Mouse (Mus musculus): ENCODE data around the gene Disp2. TPM values are rescaled to one million over a fixed set of nuclear protein-coding genes. Genes with fewer than 3 reads are reported as not detected.
A peak's percentile ranks its signal among the peaks of the same experiment; 100 is the strongest.

Gene Disp2
- polyA plus RNA-seq, 1 experiment: 227 TPM

- no peak for TF ChIP-seq CTCF (IDR thresholded peaks at IDR 0.05; ENCODE audit: borderline replicate concordance, insufficient read depth, low read depth, low read length)
- TF ChIP-seq POLR2A (IDR thresholded peaks at IDR 0.05; ENCODE audit: borderline replicate concordance, insufficient read depth, low read length): no peak
- Histone ChIP-seq H3K4me1 (ENCODE audit: control insufficient read depth, insufficient read depth, low read length) (no peaks in the 10 kb centered on the region), H3K27ac (ENCODE audit: insufficient read depth, low read length) (no peak overlapping the region), H3K27me3 (ENCODE audit: control insufficient read depth, insufficient read depth, low read length) (no peaks in the 10 kb centered on the region; the same call in 1 of the 2 replicates), H3K4me3 (replicated peaks; ENCODE audit: insufficient read depth, low read depth, low read length) (no peak overlapping the region)
- whole genome bisulfite sequencing: 93% methylated on average over 6 of the region's 6 CpGs
- DNase-seq: no peak
Measured at GRCm38 (mm10) chr2:118834061-118834460, 54.5 kb downstream of the Disp2 start.

DNA sequence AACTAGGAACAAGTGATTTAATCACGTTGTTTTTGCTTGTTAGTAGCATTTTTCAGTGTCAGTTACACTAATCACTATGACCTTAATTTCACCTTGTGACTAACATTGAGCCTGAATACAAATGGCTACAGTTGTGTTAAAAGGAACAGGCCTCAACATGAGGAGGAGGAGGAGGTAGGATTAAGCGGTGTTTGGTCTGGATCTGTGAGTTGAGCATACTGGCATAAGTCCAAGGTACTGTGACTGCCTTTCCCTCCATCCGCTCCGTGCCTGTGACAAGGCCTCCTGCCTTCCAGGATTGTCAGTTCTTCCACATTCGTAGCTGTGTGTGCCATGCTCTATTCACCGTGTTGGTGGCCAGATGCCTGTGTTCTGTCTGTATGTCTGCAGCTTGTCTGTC lies 55.6 kb downstream of the Disp2 start:
- H3K4me3 ChIP-seq (replicated peaks; ENCODE audit: insufficient read depth, low read depth, low read length): no peak overlapping the region
- H3K27me3 ChIP-seq (ENCODE audit: control insufficient read depth, insufficient read depth, low read length): no peaks in the 10 kb centered on the region; the same call in 1 of the 2 replicates
- TF ChIP-seq POLR2A (IDR thresholded peaks at IDR 0.05; ENCODE audit: borderline replicate concordance, insufficient read depth, low read length) (no peak), CTCF (IDR thresholded peaks at IDR 0.05; ENCODE audit: borderline replicate concordance, insufficient read depth, low read depth, low read length) (no peak)
- WGBS: 58% methylated on average over 6 of the region's 6 CpGs
- no peaks in the 10 kb centered on the region for H3K4me1 ChIP-seq (ENCODE audit: control insufficient read depth, insufficient read depth, low read length)
- no peak overlapping the region for H3K27ac ChIP-seq (ENCODE audit: insufficient read depth, low read length)
- DNase-seq: no peak

GRCm38 (mm10) chr2:118838330-118838729 lies 58.8 kb downstream of the Disp2 start:
- no peak overlapping the region for H3K27ac ChIP-seq (ENCODE audit: insufficient read depth, low read length)
- H3K4me1 ChIP-seq (ENCODE audit: control insufficient read depth, insufficient read depth, low read length): no peaks in the 10 kb centered on the region
- no peaks in the 10 kb centered on the region; the same call in 1 of the 2 replicates for H3K27me3 ChIP-seq (ENCODE audit: control insufficient read depth, insufficient read depth, low read length)
- DNase-seq: no peak
- no peak overlapping the region for H3K4me3 ChIP-seq (replicated peaks; ENCODE audit: insufficient read depth, low read depth, low read length)
- TF ChIP-seq POLR2A (IDR thresholded peaks at IDR 0.05; ENCODE audit: borderline replicate concordance, insufficient read depth, low read length): no peak
- TF ChIP-seq CTCF (IDR thresholded peaks at IDR 0.05; ENCODE audit: borderline replicate concordance, insufficient read depth, low read depth, low read length): no peak
- WGBS: 51% methylated on average over 5 of the region's 5 CpGs

- H3K27me3 ChIP-seq (ENCODE audit: control insufficient read depth, insufficient read depth, low read length): no peaks in the 10 kb centered on the region; the same call in 1 of the 2 replicates
- 56% methylated on average over 5 of the region's 5 CpGs for WGBS
- H3K27ac ChIP-seq (ENCODE audit: insufficient read depth, low read length): no peak overlapping the region
Measured at GRCm38 (mm10) chr2:118841186-118841585, 61.7 kb downstream of the Disp2 start.

GRCm38 (mm10) chr2:118841774-118842173 lies 62.3 kb downstream of the Disp2 start:
- TF ChIP-seq CTCF (IDR thresholded peaks at IDR 0.05; ENCODE audit: borderline replicate concordance, insufficient read depth, low read depth, low read length) (no peak), POLR2A (IDR thresholded peaks at IDR 0.05; ENCODE audit: borderline replicate concordance, insufficient read depth, low read length) (no peak)
- Histone ChIP-seq H3K27ac (ENCODE audit: insufficient read depth, low read length) (no peak overlapping the region), H3K4me3 (replicated peaks; ENCODE audit: insufficient read depth, low read depth, low read length) (no peak overlapping the region), H3K27me3 (ENCODE audit: control insufficient read depth, insufficient read depth, low read length) (no peaks in the 10 kb centered on the region; the same call in 1 of the 2 replicates), H3K4me1 (ENCODE audit: control insufficient read depth, insufficient read depth, low read length) (0 out of 2 replicates have a peak, but pooled peaks cover 2% of the 10 kb centered on the region)
- DNase-seq: no peak
- WGBS: 77% methylated on average over 4 of the region's 4 CpGs

More at GRCm38 (mm10) chr2:118841186-118841585, 61.7 kb downstream of the Disp2 start:
- no peak for TF ChIP-seq CTCF (IDR thresholded peaks at IDR 0.05; ENCODE audit: borderline replicate concordance, insufficient read depth, low read depth, low read length)
- TF ChIP-seq POLR2A (IDR thresholded peaks at IDR 0.05; ENCODE audit: borderline replicate concordance, insufficient read depth, low read length): no peak
- Histone ChIP-seq H3K4me3 (replicated peaks; ENCODE audit: insufficient read depth, low read depth, low read length) (no peak overlapping the region), H3K4me1 (ENCODE audit: control insufficient read depth, insufficient read depth, low read length) (0 out of 2 replicates have a peak, but pooled peaks cover under 1% of the 10 kb centered on the region)
- no peak for DNase-seq

DNA sequence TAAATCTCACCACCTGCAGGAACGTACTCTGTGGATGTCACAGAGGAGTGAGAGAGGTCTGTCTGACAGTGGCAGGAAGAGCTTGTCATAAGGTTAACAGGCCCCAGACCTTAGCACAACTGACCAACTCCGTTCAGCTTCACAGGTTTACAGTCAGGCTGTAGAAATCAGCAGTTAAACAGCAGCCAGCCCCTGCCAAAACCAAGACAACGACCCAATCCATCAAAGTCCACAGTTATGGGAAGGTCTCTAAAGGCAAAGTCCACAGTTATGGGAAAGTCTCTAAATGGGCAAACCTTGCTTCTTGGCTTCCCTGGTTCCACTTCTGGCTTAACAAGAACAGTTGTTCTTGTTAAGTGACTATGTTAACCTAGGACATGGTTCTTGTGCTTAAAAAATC lies 64.9 kb downstream of the Disp2 start:
- Histone ChIP-seq H3K4me1 (ENCODE audit: control insufficient read depth, insufficient read depth, low read length) (0 out of 2 replicates have a peak, but pooled peaks cover 2% of the 10 kb centered on the region), H3K27me3 (ENCODE audit: control insufficient read depth, insufficient read depth, low read length) (no peaks in the 10 kb centered on the region), H3K4me3 (replicated peaks; ENCODE audit: insufficient read depth, low read depth, low read length) (no peak overlapping the region), H3K27ac (ENCODE audit: insufficient read depth, low read length) (no peak overlapping the region)
- DNase-seq: no peak
- 89% methylated on average over 3 of the region's 3 CpGs for WGBS
- TF ChIP-seq POLR2A (IDR thresholded peaks at IDR 0.05; ENCODE audit: borderline replicate concordance, insufficient read depth, low read length) (no peak), CTCF (IDR thresholded peaks at IDR 0.05; ENCODE audit: borderline replicate concordance, insufficient read depth, low read depth, low read length) (no peak)

- H3K27ac ChIP-seq (ENCODE audit: insufficient read depth, low read length): no peak overlapping the region
- 0 out of 2 replicates have a peak, but pooled peaks cover 2% of the 10 kb centered on the region for H3K4me1 ChIP-seq (ENCODE audit: control insufficient read depth, insufficient read depth, low read length)
- no peak for TF ChIP-seq CTCF (IDR thresholded peaks at IDR 0.05; ENCODE audit: borderline replicate concordance, insufficient read depth, low read depth, low read length)
- no peak for TF ChIP-seq POLR2A (IDR thresholded peaks at IDR 0.05; ENCODE audit: borderline replicate concordance, insufficient read depth, low read length)
- H3K27me3 ChIP-seq (ENCODE audit: control insufficient read depth, insufficient read depth, low read length): no peaks in the 10 kb centered on the region
- 24% methylated on average over 7 of the region's 7 CpGs for WGBS
- no peak overlapping the region for H3K4me3 ChIP-seq (replicated peaks; ENCODE audit: insufficient read depth, low read depth, low read length)
- DNase-seq: peak; percentile 16 to 33
Measured at GRCm38 (mm10) chr2:118846246-118846645, 66.7 kb downstream of the Disp2 start.

DNA sequence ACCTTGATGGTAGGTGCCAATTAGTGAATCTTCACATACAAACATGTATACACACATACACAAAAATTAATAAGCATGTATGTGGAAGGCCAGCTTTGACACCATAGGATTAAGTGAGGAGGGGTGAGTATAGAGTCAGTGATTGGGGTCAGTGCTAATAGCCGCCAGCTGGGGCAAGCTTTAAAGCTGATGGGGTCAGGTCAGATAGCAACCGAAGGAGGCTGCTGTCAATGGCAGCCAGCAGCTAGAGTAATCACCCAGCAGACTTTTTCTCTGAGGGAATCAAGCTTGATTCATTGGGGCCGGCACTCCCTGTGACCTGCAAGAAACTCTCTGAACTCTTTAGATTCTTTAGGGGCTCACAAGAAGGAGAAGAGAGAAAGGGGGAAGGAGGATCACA lies 72.2 kb downstream of the Disp2 start:
- no peaks in the 10 kb centered on the region for H3K27me3 ChIP-seq (ENCODE audit: control insufficient read depth, insufficient read depth, low read length)
- TF ChIP-seq POLR2A (IDR thresholded peaks at IDR 0.05; ENCODE audit: borderline replicate concordance, insufficient read depth, low read length) (no peak), CTCF (IDR thresholded peaks at IDR 0.05; ENCODE audit: borderline replicate concordance, insufficient read depth, low read depth, low read length) (no peak)
- H3K4me1 ChIP-seq (ENCODE audit: control insufficient read depth, insufficient read depth, low read length): no peaks in the 10 kb centered on the region

More for the DNA sequence above, 72.2 kb downstream of the Disp2 start:
- WGBS: 63% methylated on average over 3 of the region's 3 CpGs
- Histone ChIP-seq H3K27ac (ENCODE audit: insufficient read depth, low read length) (no peak overlapping the region), H3K4me3 (replicated peaks; ENCODE audit: insufficient read depth, low read depth, low read length) (no peak overlapping the region)
- DNase-seq: no peak

Other genes starting within 250 kb of the Disp2 start
- 8.6 and 9.2 TPM in 2 replicates for gene Bmf, start 230.0 kb upstream of the Disp2 start, polyA plus RNA-seq (2012; rRNA removed)
- 2.9 and 3.4 TPM in 2 replicates for gene Bub1b, start 181.5 kb upstream of the Disp2 start, polyA plus RNA-seq (2012; rRNA removed)
- gene Pak6, start 116.4 kb upstream of the Disp2 start, polyA plus RNA-seq (2012; rRNA removed): 5.6 and 6.4 TPM in 2 replicates
- 0.41 and 0.82 TPM in 2 replicates for gene Ankrd63, start 75.8 kb upstream of the Disp2 start, polyA plus RNA-seq (2012; rRNA removed)
- 0.86 and 0.97 TPM in 2 replicates for gene Plcb2, start 51.3 kb upstream of the Disp2 start, polyA plus RNA-seq (2012; rRNA removed)
- 21.8 and 22.0 TPM in 2 replicates for gene Inafm2, start 34.0 kb upstream of the Disp2 start, polyA plus RNA-seq (2012; rRNA removed)
- 8.3 and 8.5 TPM in 2 replicates for gene Ccdc9b, start 17.1 kb upstream of the Disp2 start, polyA plus RNA-seq (2012; rRNA removed)
- gene Phgr1, start 7.0 kb upstream of the Disp2 start, polyA plus RNA-seq (2012; rRNA removed): not detected in 2 replicates
- gene Knstrn, start 34.3 kb downstream of the Disp2 start, polyA plus RNA-seq (2012; rRNA removed): 1.6 and 2.1 TPM in 2 replicates
- gene Ivd, start 82.2 kb downstream of the Disp2 start, polyA plus RNA-seq (2012; rRNA removed): 128 and 134 TPM in 2 replicates
- 16.6 and 16.7 TPM in 2 replicates for gene Bahd1, start 120.7 kb downstream of the Disp2 start, polyA plus RNA-seq (2012; rRNA removed)
- gene Chst14, start 146.8 kb downstream of the Disp2 start, polyA plus RNA-seq (2012; rRNA removed): 4.2 and 4.4 TPM in 2 replicates
- 33.0 and 34.3 TPM in 2 replicates for gene Ccdc32, start 249.7 kb downstream of the Disp2 start, polyA plus RNA-seq (2012; rRNA removed)

All from cerebellum, adult 2 months (tissue).